Mouse (Mus musculus): ENCODE results near the gene Sat2.

Sat2 gene

DNA sequence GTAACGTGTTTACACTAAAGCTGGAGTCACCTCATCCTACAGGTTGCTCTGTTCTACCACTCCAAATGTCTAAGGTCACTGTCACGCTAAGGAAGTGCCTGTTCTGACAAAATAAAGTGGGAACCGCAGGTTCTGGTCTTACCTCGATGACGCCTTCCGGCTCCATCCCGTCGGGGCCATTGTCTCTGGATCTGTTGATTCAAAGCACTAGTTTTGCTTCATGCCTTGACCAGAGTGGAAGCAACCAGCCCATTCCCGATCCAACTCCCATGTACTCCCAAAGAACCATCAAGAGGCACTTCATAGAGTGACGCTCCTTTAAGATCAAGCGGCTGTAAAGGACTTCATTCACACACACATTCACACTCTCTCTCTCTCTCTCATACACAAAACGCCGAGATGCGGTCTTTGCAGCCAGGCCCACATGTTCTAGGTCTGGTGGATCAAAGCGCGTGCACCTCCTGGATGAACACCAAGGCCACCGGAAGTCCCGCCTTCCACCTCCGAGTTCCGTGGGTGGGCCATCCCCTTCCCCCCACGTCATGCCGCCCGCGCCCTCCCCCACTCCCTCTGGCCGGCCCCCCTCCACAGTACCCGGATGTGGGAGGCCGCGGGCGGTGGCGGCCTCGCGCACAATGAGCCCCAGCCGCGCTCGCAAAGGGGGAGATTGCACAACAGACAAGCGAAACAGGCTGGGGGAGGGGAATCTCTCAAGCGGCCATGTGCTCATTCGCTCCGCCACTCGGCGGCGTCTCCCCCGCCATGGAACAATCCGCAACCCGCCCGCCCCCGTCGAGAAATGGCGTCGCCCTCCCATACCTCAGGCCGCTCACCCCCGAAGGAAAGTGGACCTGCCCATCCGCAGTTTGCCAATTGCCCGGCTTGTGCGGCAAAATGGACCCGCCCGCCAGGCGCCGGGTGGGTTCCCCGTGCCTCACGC, 49.2 kb downstream of the Sat2 start:
- DNase-seq (ENCODE audit: low read depth, low spot score) = peak; percentile 96

DNA sequence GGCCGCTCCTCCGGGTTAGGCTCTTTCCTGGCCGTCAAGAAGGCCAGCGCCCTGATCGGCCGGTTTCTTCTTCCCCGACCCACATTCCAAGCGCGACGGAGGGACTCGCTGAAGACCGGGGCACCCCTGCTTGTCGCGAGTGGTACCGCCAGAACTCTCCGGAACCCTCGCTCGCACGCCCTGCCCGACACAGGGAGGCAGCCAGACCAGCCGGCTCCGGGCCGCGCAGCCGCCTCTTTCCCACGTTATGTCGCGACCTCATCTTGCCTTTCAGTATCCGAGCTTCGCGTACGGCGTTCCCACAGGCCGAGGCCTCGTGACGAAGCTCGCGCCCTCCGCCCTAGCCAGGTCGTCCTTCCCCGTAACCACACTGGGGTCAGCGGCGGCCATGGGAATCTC, 49.9 kb downstream of the Sat2 start:
- peak; percentile 61 for DNase-seq (ENCODE audit: low read depth, low spot score)

GRCm38 (mm10) chr11:69672211-69672706, 50.4 kb downstream of the Sat2 start, which contains the start of gene Eif4a1:
Eif4a1 (minus strand) TSS chr11:69672423.
- DNase-seq (ENCODE audit: low read depth, low spot score) = peak; percentile 100

Data from R1 (cell line).